Mouse (Mus musculus) liver, embryonic 11.5 days (tissue): ENCODE measurements around the gene Paxx. TPM values are rescaled to one million over a fixed set of nuclear protein-coding genes. Genes with fewer than 3 reads are reported as not detected.

Experiments used
- ATAC-seq: fragments of 200-750 bp; cut with Nextera tagmentation; replicated peaks from 2 replicates; pipeline ENCODE4 v1.8.0; 2017; ENCODE audit warnings: moderate number of reproducible peaks, mild to moderate bottlenecking, moderate TSS enrichment, moderate library complexity; ENCODE audit not compliant: low FRiP score
- DNase-seq: peaks from one replicate; pipeline ENCODE4 v3.0.0-alpha.2; 2017; ENCODE audit warnings: low spot score
- H3K27ac ChIP-seq: fragments of 300-500 bp; sonication (generic); 2 replicates; pipeline ENCODE4 v1.5.1; 2014; ENCODE audit warnings: mild to moderate bottlenecking, low read depth, low read length, control low read depth
- H3K27me3 ChIP-seq: fragments of 300-500 bp; sonication (generic); replicated peaks from 2 replicates; pipeline ENCODE4 v1.6.1; 2014; ENCODE audit warnings: low read length, mixed read lengths; ENCODE audit not compliant: control insufficient read depth, insufficient read depth
- H3K36me3 ChIP-seq: fragments of 300-500 bp; sonication (generic); 2 replicates; pipeline ENCODE4 v1.6.1; 2014; ENCODE audit warnings: mild to moderate bottlenecking, low read length, moderate library complexity, mixed read lengths; ENCODE audit not compliant: control insufficient read depth, insufficient read depth
- H3K4me1 ChIP-seq: fragments of 300-500 bp; sonication (generic); replicated peaks from 2 replicates; pipeline ENCODE4 v1.6.1; 2014; ENCODE audit warnings: low read length, mixed read lengths; ENCODE audit not compliant: control insufficient read depth, insufficient read depth
- H3K4me2 ChIP-seq: fragments of 300-500 bp; sonication (generic); 2 replicates; pipeline ENCODE4 v1.6.1; 2014; ENCODE audit warnings: mild to moderate bottlenecking, control low read depth, moderate library complexity
- H3K4me3 ChIP-seq: fragments of 300-500 bp; sonication (generic); 2 replicates; pipeline ENCODE4 v1.5.1; 2014; ENCODE audit warnings: low read depth, low read length, control low read depth
- H3K9ac ChIP-seq: fragments of 300-500 bp; sonication (generic); 2 replicates; pipeline ENCODE4 v1.6.1; 2014; ENCODE audit warnings: low read depth, low read length, control low read depth
- H3K9me3 ChIP-seq: fragments of 300-500 bp; sonication (generic); 2 replicates; pipeline ENCODE4 v1.6.1; 2016; ENCODE audit warnings: low read length, inconsistent platforms, mixed read lengths; ENCODE audit not compliant: control insufficient read depth
- WGBS: fragments of 180-500 bp; shearing (Covaris S2); extraction: QIAGEN DNeasy Blood & Tissue Kit; methylation state at CpG from one replicate; pipeline ENCODE4 v1.1.7; 2014; 5-methylcytosine and 5-hydroxymethylcytosine counted together
- polyA plus RNA-seq: library from polyadenylated mRNA; unstranded; fragments of >200 nt; fragmentation: Nextera tagmentation; extraction: Ambion mirVana; gene quantifications from 2 replicates; pipeline ENCODE4 v1.2.1, GENCODE M21; 2014

Paxx gene
- polyA plus RNA-seq, 1 experiment from 2014 or later = 14.3 TPM

DNA sequence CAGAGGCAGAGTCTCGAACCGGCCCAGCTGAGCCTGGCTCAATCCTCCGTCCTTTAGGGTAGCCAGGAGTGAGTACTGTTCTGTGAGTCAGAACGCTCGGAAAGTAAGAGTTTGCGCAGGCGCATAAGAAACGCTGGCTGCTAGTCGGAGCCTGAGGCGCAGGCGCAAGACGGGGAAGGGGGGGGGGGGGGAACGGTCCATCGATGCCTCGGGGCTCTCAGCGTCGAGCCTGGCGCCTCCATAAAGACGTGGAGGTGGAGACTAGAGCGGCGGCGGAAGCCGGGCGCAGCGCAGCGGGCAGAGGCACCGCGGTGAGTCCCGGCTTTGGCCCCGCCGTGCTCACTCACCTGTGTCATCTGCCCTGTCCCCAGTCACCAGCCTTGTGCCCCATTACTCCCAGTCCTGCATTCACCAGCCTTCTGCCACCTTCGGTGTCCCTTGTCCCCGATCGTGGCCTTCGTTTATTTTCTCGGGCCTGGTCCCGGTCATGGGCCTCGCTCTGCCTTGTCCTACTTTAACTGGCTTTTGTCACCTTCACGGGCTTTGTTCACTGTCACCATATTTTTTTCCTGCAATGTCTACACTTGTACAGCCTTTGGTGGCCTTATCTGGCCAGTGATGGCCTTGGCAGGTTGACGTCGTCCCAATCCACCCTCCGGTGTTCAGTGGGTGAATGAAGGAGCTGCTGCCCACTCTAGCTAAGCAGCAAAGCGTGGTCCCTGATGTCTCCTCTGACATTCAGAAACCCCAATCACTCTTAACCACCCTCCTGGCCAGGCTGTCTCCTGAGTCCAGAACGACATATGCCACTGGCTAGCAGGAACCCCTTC is 39.9 kb upstream of the Paxx start, which contains the start of gene Fbxw5:
Gene Fbxw5 (plus strand): TSS at position 175 of the 830 bp plus-strand sequence.
- no peaks in the 10 kb centered on the region for H3K9me3 ChIP-seq
- peaks cover 31% of the 10 kb centered on the region for H3K4me1 ChIP-seq
- WGBS = under 1% methylated on average over 31 of the region's 44 CpGs
- H3K36me3 ChIP-seq = peaks cover 7% of the 10 kb centered on the region
- DNase-seq (peak; percentile 89), ATAC-seq (peak; percentile 81)
- H3K4me2 ChIP-seq = peak within 1 kb of the TSS; percentile 99
- peak within 1 kb of the TSS; percentile 97 for H3K9ac ChIP-seq
- H3K27ac ChIP-seq = peak within 1 kb of the TSS; percentile 79
- H3K4me3 ChIP-seq = peak within 1 kb of the TSS; percentile 91
- H3K27me3 ChIP-seq = no peaks in the 10 kb centered on the region

DNA sequence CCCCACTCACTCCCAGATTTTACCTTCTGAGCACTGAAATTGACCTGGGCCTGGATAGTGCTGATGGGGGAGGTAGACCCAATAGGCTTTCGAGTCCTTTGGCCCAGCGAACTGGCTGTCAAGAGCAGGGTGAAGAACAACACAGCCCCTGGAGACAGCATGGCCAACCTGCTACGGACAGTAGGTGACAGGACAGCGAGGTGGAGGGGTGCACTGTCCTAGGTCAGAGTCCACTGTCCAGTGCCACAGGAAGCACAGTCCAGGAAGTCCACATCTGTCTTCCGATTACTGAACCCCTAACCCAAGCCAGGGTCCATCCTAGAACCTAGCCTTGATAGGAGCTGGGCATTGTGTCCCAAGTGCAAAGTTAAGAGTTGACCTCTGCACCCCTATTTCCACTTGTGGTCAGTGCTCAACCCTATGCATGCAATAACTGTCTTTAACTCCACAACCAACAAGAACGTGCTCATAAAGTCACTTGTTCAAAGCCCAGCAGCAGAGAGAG is 39.2 kb upstream of the Paxx start:
- Histone ChIP-seq H3K36me3 (peaks cover 7% of the 10 kb centered on the region), H3K4me3 (peak overlapping the region; percentile 91), H3K27ac (peak overlapping the region; percentile 69), H3K9me3 (no peaks in the 10 kb centered on the region), H3K4me2 (peak overlapping the region; percentile 68), H3K27me3 (no peaks in the 10 kb centered on the region), H3K4me1 (peaks cover 31% of the 10 kb centered on the region), H3K9ac (peak overlapping the region; percentile 63)
- WGBS = 62% methylated on average over 6 of the region's 6 CpGs
- DNase-seq = no peak
- ATAC-seq = peak; percentile 13

DNA sequence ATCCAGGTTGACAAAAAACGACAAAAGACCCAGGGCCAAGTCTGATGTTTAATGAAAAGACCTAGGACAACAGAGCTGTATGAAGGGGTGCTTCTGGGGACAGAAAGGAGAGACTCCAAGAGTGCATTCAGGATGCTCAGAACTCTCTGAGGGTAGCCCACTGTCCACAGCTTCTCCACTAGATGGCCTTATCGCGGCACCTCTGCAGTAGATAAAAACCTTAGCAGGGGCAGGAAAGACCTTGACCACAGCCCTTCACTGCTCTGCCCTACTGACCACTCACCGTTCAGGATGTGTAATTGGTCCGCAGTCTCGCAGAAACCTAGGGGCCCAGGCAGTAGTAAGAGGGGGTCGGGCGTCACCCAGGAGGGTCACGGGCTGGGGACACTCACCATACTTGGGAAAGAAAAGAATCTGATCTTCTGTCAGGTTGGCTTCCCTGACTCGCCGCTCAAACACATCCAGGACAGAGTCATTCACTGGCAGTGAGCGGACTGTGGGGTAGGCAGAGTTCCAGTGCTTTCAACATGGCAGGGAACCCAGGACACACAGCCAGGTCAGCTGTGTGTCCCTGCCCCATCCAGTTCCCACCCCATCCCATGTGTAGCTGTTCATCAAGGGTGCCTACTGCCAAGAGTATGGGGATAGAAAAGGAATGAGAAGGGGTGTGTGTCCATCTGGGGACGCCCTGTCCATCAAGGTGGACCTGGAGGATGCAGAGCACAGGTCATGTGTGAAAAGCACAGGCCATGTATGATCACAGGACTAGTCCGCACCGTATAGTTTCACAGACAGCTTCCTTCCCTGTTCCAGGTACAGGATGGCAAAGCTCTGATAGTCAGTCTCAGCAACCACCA is 38.0 kb upstream of the Paxx start:
- Histone ChIP-seq H3K9me3 (no peaks in the 10 kb centered on the region), H3K4me3 (no peak overlapping the region), H3K4me1 (peaks cover 31% of the 10 kb centered on the region), H3K4me2 (no peak overlapping the region), H3K27ac (no peak overlapping the region), H3K27me3 (no peaks in the 10 kb centered on the region), H3K9ac (no peak overlapping the region), H3K36me3 (peaks cover 7% of the 10 kb centered on the region; the same call in 1 of the 2 replicates)
- no peak for DNase-seq
- ATAC-seq = no peak
- 57% methylated on average over 15 of the region's 15 CpGs for WGBS

DNA sequence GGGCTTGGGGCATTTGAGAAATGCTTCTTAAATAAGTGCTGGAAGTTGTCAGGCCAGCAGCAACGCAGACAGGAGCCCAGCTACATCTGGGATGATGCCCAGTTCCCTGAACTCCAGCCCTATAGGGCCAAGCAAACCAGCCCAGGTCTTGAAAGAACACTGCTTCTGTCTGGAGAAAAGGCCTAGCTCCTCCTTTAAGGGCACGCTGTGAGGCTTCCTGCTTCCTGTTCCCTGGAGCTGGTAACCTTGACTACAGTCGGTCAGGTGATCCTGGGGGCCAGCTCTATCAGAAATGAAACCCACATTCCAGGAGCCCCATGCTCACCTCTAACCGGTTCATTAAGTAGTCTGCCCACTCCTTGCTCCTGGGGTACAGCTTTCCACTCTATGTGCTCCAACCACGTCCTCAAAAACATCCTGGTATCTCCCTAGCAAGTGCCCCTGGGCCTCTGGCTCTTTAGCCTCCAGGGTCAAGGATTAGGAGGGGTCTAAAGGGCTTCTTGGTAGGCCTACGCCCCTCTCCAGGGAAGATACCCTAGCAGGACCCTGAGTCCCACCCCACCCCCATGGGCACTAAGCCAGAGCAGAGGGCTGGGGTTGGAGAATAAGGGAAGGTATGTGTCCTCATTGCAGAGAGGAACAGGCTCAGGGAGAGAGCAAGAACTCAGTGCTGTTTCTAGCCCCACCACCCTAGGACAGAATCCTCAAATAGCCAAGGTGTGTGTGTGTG is 37.1 kb upstream of the Paxx start:
- Histone ChIP-seq H3K27me3 (no peaks in the 10 kb centered on the region), H3K9ac (0 out of 2 replicates have a peak overlapping the region, but pooled peaks have one; percentile 2), H3K4me2 (no peak overlapping the region), H3K27ac (no peak overlapping the region), H3K4me3 (no peak overlapping the region), H3K9me3 (no peaks in the 10 kb centered on the region), H3K36me3 (no peaks in the 10 kb centered on the region), H3K4me1 (peaks cover 25% of the 10 kb centered on the region)
- WGBS = 58% methylated on average over 6 of the region's 6 CpGs
- ATAC-seq (no peak), DNase-seq (no peak)

- H3K9ac ChIP-seq = no peak overlapping the region
- H3K4me1 ChIP-seq = peaks cover 10% of the 10 kb centered on the region
- H3K9me3 ChIP-seq = no peaks in the 10 kb centered on the region
- H3K4me2 ChIP-seq = no peak overlapping the region
- no peaks in the 10 kb centered on the region for H3K27me3 ChIP-seq
- 46% methylated on average over 4 of the region's 4 CpGs for WGBS
- no peak overlapping the region for H3K27ac ChIP-seq
- H3K36me3 ChIP-seq = no peaks in the 10 kb centered on the region
- ATAC-seq = no peak
- H3K4me3 ChIP-seq = no peak overlapping the region
- no peak for DNase-seq
Observed at GRCm38 (mm10) chr2:25496462-25496861, 35.6 kb upstream of the Paxx start.

GRCm38 (mm10) chr2:25493476-25493961 is 32.6 kb upstream of the Paxx start, which contains the start of gene Lcn12:
TSS of gene Lcn12 (minus strand) at chr2:25493911.
- no peaks in the 10 kb centered on the region for H3K27me3 ChIP-seq
- DNase-seq (no peak), ATAC-seq (no peak)
- no peaks in the 10 kb centered on the region for H3K36me3 ChIP-seq
- no peaks in the 10 kb centered on the region for H3K9me3 ChIP-seq
- WGBS = 80% methylated on average over 5 of the region's 5 CpGs
- no peak within 1 kb of the TSS for H3K4me3 ChIP-seq
- no peak within 1 kb of the TSS for H3K9ac ChIP-seq
- no peak within 1 kb of the TSS for H3K27ac ChIP-seq
- peaks cover 4% of the 10 kb centered on the region; the same call in 1 of the 2 replicates for H3K4me1 ChIP-seq
- no peak within 1 kb of the TSS for H3K4me2 ChIP-seq

DNA sequence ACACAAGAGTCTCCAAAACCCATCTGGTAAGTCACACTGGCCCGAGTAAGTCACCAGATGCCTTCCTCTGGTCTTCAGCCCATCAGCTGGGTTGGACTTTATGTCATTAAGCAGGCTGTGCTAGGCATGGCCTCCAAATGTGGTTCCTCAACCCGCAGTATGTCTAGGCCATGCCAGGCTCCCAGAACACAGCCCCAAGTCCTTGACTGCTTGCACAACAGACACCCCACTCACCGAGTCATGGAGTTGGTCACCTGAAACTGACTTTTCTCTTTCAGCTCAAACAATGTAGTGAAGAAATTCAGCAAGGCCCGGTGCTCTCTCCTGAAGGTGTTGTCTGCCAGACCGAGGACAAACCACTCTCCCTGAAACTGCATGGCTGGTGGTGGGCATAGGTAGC is 32.1 kb upstream of the Paxx start:
- Histone ChIP-seq H3K27me3 (no peaks in the 10 kb centered on the region), H3K36me3 (no peaks in the 10 kb centered on the region), H3K4me3 (no peak overlapping the region), H3K9ac (no peak overlapping the region), H3K9me3 (no peaks in the 10 kb centered on the region), H3K4me1 (peaks cover 4% of the 10 kb centered on the region; the same call in 1 of the 2 replicates), H3K4me2 (no peak overlapping the region), H3K27ac (no peak overlapping the region)
- ATAC-seq (no peak), DNase-seq (no peak)
- WGBS = 67% methylated on average over 5 of the region's 5 CpGs

DNA sequence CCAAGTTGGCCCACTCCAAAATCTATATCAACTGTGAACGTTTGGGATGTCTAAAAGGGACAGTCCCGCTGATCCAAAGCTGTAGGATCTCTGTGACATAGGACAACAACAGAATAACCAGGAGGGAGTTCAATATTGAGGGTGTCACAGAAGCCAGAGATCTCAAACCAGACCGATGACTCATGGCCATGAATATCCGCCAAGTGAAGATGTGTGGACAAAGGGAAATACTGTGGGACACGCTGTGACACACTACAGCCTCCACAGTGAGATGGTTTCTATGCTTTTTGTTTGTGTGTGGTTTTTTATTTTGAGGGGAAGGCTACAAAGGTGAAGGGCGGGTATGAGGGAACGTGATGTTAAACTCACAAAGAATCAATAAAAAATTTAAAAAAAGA is 27.8 kb upstream of the Paxx start:
- no peak for ATAC-seq
- 72% methylated on average over 7 of the region's 7 CpGs for WGBS

More for the DNA sequence above, 27.8 kb upstream of the Paxx start:
- Histone ChIP-seq H3K27me3 (no peaks in the 10 kb centered on the region), H3K9me3 (no peaks in the 10 kb centered on the region), H3K27ac (no peak overlapping the region), H3K9ac (no peak overlapping the region), H3K4me2 (no peak overlapping the region), H3K36me3 (no peaks in the 10 kb centered on the region), H3K4me1 (0 out of 2 replicates have a peak, but pooled peaks cover 3% of the 10 kb centered on the region), H3K4me3 (no peak overlapping the region)
- no peak for DNase-seq
